Mouse (Mus musculus) kidney, adult 2 months (tissue): Measurements from ENCODE around the gene Usp6nl. TPM values are rescaled to one million over a fixed set of nuclear protein-coding genes. Genes with fewer than 3 reads are reported as not detected.

Experiments used
- DNase-seq: peaks from one replicate; pipeline ENCODE4 v3.0.0; 2021
- H3K27ac ChIP-seq: fragments of 200-500 bp; 2 replicates; pipeline ENCODE4 v1.5.1; 2012; ENCODE audit warnings: low read depth, low read length, control low read depth, inconsistent platforms; ENCODE audit not compliant: insufficient read depth
- H3K27me3 ChIP-seq: fragments of 200-500 bp; replicated peaks from 2 replicates; pipeline ENCODE4 v1.6.1; 2012; ENCODE audit warnings: mild to moderate bottlenecking, moderate library complexity, low read length, inconsistent platforms; ENCODE audit not compliant: control insufficient read depth, insufficient read depth
- H3K36me3 ChIP-seq: fragments of 200-500 bp; 2 replicates; pipeline ENCODE4 v1.6.1; 2012; ENCODE audit warnings: mild to moderate bottlenecking, moderate library complexity, low read length, inconsistent platforms; ENCODE audit not compliant: control insufficient read depth, insufficient read depth
- H3K4me1 ChIP-seq: fragments of 200-500 bp; 2 replicates; pipeline ENCODE4 v1.6.1; 2011; ENCODE audit warnings: low read length; ENCODE audit not compliant: control insufficient read depth, insufficient read depth
- H3K4me3 ChIP-seq: fragments of 200-500 bp; 2 replicates; pipeline ENCODE4 v1.5.1; 2011; ENCODE audit warnings: mild to moderate bottlenecking, low read depth, low read length, control low read depth; ENCODE audit not compliant: insufficient read depth
- CTCF ChIP-seq: fragments of 200-500 bp; conservative IDR thresholded peaks from 2 replicates; pipeline ENCODE4 v1.5.1; 2011; ENCODE audit warnings: low read depth, mild to moderate bottlenecking, control low read depth, low read length, moderate library complexity, mixed read lengths; ENCODE audit not compliant: insufficient read depth, insufficient read length
- POLR2A ChIP-seq: fragments of 200-500 bp; IDR thresholded peaks from one replicate; pipeline ENCODE4 v1.6.1; 2011; ENCODE audit warnings: low read depth, low read length, control low read depth
- WGBS: fragments of 180-500 bp; shearing (Covaris S2); methylation state at CpG from one replicate; pipeline ENCODE4 v1.1.7; 2018; 5-methylcytosine and 5-hydroxymethylcytosine counted together
- polyA plus RNA-seq: library from polyadenylated mRNA; depleted of rRNA; stranded (reverse); fragments of >200 nt; gene quantifications from 2 replicates; pipeline ENCODE4 v1.2.3, GENCODE M21; 2012

The Usp6nl gene
- polyA plus RNA-seq, 1 experiment = 8.9 TPM

GRCm38 (mm10) chr2:6376071-6376470 lies 53.6 kb downstream of the Usp6nl start:
- no peaks in the 10 kb centered on the region for H3K36me3 ChIP-seq
- H3K27ac ChIP-seq = no peak overlapping the region
- no peak for DNase-seq
- H3K4me3 ChIP-seq = no peak overlapping the region
- TF ChIP-seq POLR2A (no peak), CTCF (no peak)
- 87% methylated on average over 8 of the region's 8 CpGs for WGBS
- no peaks in the 10 kb centered on the region for H3K27me3 ChIP-seq
- peaks cover 11% of the 10 kb centered on the region; the same call in 1 of the 2 replicates for H3K4me1 ChIP-seq

- no peak for DNase-seq
- WGBS = 51% methylated on average over 4 of the region's 4 CpGs
These were observed 54.5 kb downstream of the Usp6nl start for GRCm38 (mm10) chr2:6376941-6377340.

GRCm38 (mm10) chr2:6378590-6379205 lies 56.2 kb downstream of the Usp6nl start:
- peaks cover 11% of the 10 kb centered on the region for H3K4me1 ChIP-seq
- no peaks in the 10 kb centered on the region for H3K36me3 ChIP-seq
- H3K4me3 ChIP-seq = no peak overlapping the region
- TF ChIP-seq CTCF (no peak), POLR2A (no peak)
- no peak for DNase-seq
- WGBS = 60% methylated on average over 8 of the region's 8 CpGs
- H3K27me3 ChIP-seq = no peaks in the 10 kb centered on the region
- no peak overlapping the region for H3K27ac ChIP-seq

More at GRCm38 (mm10) chr2:6376941-6377340, 54.5 kb downstream of the Usp6nl start:
- H3K27me3 ChIP-seq = no peaks in the 10 kb centered on the region
- H3K36me3 ChIP-seq = no peaks in the 10 kb centered on the region
- H3K4me1 ChIP-seq = peaks cover 11% of the 10 kb centered on the region
- H3K27ac ChIP-seq = no peak overlapping the region
- H3K4me3 ChIP-seq = no peak overlapping the region
- TF ChIP-seq CTCF (no peak), POLR2A (no peak)

GRCm38 (mm10) chr2:6379731-6380212 lies 57.3 kb downstream of the Usp6nl start:
- DNase-seq = no peak
- H3K27me3 ChIP-seq = no peaks in the 10 kb centered on the region
- H3K4me3 ChIP-seq = no peak overlapping the region
- H3K4me1 ChIP-seq = peaks cover 9% of the 10 kb centered on the region
- H3K27ac ChIP-seq = no peak overlapping the region
- TF ChIP-seq POLR2A = no peak
- no peak for TF ChIP-seq CTCF
- no peaks in the 10 kb centered on the region for H3K36me3 ChIP-seq
- 83% methylated on average over 8 of the region's 8 CpGs for WGBS

GRCm38 (mm10) chr2:6380401-6380800 lies 57.9 kb downstream of the Usp6nl start:
- H3K27me3 ChIP-seq = no peaks in the 10 kb centered on the region
- no peaks in the 10 kb centered on the region for H3K36me3 ChIP-seq
- no peak overlapping the region for H3K27ac ChIP-seq
- no peak for TF ChIP-seq CTCF
- TF ChIP-seq POLR2A = no peak
- 77% methylated on average over 9 of the region's 9 CpGs for WGBS
- DNase-seq = no peak
- H3K4me1 ChIP-seq = peaks cover 9% of the 10 kb centered on the region
- no peak overlapping the region for H3K4me3 ChIP-seq

GRCm38 (mm10) chr2:6384407-6385146 lies 62.1 kb downstream of the Usp6nl start:
- no peak overlapping the region for H3K4me3 ChIP-seq
- no peaks in the 10 kb centered on the region for H3K27me3 ChIP-seq
- no peak overlapping the region for H3K27ac ChIP-seq
- peaks cover 15% of the 10 kb centered on the region for H3K4me1 ChIP-seq
- TF ChIP-seq POLR2A (no peak), CTCF (no peak)
- no peaks in the 10 kb centered on the region for H3K36me3 ChIP-seq
- DNase-seq = no peak
- WGBS = 57% methylated on average over 14 of the region's 14 CpGs

- Histone ChIP-seq H3K4me1 (peaks cover 9% of the 10 kb centered on the region; the same call in 1 of the 2 replicates), H3K27me3 (no peaks in the 10 kb centered on the region), H3K36me3 (no peaks in the 10 kb centered on the region), H3K27ac (no peak overlapping the region), H3K4me3 (no peak overlapping the region)
- peak; percentile 82 for DNase-seq
- WGBS = 79% methylated on average over 3 of the region's 3 CpGs
- TF ChIP-seq POLR2A = no peak
- no peak for TF ChIP-seq CTCF
These were observed 66.7 kb downstream of the Usp6nl start for GRCm38 (mm10) chr2:6389162-6389561.
